Mouse (Mus musculus) hindbrain, embryonic 15.5 days (tissue): ENCODE results near the gene Cpvl. TPM values are rescaled to one million over a fixed set of nuclear protein-coding genes. Genes with fewer than 3 reads are reported as not detected.

Source experiments
- ATAC-seq: fragments of 200-750 bp; cut with Nextera tagmentation; 2 replicates; pipeline ENCODE4 v1.8.0; 2017; ENCODE audit warnings: low read depth, moderate number of reproducible peaks, moderate TSS enrichment; ENCODE audit not compliant: low FRiP score
- H3K27ac ChIP-seq: fragments of 300-500 bp; sonication (generic); replicated peaks from 2 replicates; pipeline ENCODE4 v1.5.1; 2015; ENCODE audit warnings: mild to moderate bottlenecking, inconsistent platforms
- H3K27me3 ChIP-seq: fragments of 300-500 bp; sonication (generic); 2 replicates; pipeline ENCODE4 v1.6.1; 2015; ENCODE audit warnings: control low read depth, inconsistent platforms
- H3K36me3 ChIP-seq: fragments of 300-500 bp; sonication (generic); 2 replicates; pipeline ENCODE4 v1.6.1; 2015; ENCODE audit warnings: control low read depth, inconsistent platforms
- H3K4me1 ChIP-seq: fragments of 300-500 bp; sonication (generic); replicated peaks from 2 replicates; pipeline ENCODE4 v1.6.1; 2015; ENCODE audit warnings: control low read depth, inconsistent platforms
- H3K4me2 ChIP-seq: fragments of 300-500 bp; sonication (generic); 2 replicates; pipeline ENCODE4 v1.6.1; 2015; ENCODE audit warnings: moderate library complexity, mild to moderate bottlenecking, inconsistent platforms
- H3K4me3 ChIP-seq: fragments of 300-500 bp; sonication (generic); 2 replicates; pipeline ENCODE4 v1.5.1; 2015; ENCODE audit warnings: mild to moderate bottlenecking, inconsistent platforms
- H3K9ac ChIP-seq: fragments of 300-500 bp; sonication (generic); 2 replicates; pipeline ENCODE4 v1.6.1; 2015; ENCODE audit warnings: inconsistent platforms
- H3K9me3 ChIP-seq: fragments of 300-500 bp; sonication (generic); 2 replicates; pipeline ENCODE4 v1.6.1; 2016; ENCODE audit warnings: control low read depth, inconsistent platforms
- WGBS: fragments of 180-500 bp; shearing (Covaris S2); methylation state at CpG from one replicate; pipeline ENCODE4 v1.1.7; 2015; 5-methylcytosine and 5-hydroxymethylcytosine counted together
- polyA plus RNA-seq: library from polyadenylated mRNA; unstranded; fragments of >200 nt; fragmentation: Nextera tagmentation; extraction: Ambion mirVana; gene quantifications from 2 replicates; pipeline ENCODE4 v1.2.1, GENCODE M21; 2015

Gene Cpvl
- polyA plus RNA-seq, 1 experiment from 2014 or later, result not detected

- ATAC-seq, result no peak
- Histone ChIP-seq H3K27me3 (no peaks in the 10 kb centered on the region), H3K27ac (no peak overlapping the region), H3K9me3 (no peaks in the 10 kb centered on the region), H3K9ac (no peak overlapping the region), H3K4me1 (peaks cover 5% of the 10 kb centered on the region; the same call in 1 of the 2 replicates), H3K36me3 (no peaks in the 10 kb centered on the region), H3K4me3 (no peak overlapping the region), H3K4me2 (no peak overlapping the region)
- WGBS, result 67% methylated on average over 3 of the region's 3 CpGs
These were observed 13.9 kb upstream of the Cpvl start for GRCm38 (mm10) chr6:53992386-53992785.

GRCm38 (mm10) chr6:53987235-53987634 lies 8.8 kb upstream of the Cpvl start:
- 80% methylated on average over 3 of the region's 3 CpGs for WGBS
- H3K27me3 ChIP-seq, result no peaks in the 10 kb centered on the region
- no peak for ATAC-seq
- H3K4me3 ChIP-seq, result no peak overlapping the region
- H3K36me3 ChIP-seq, result no peaks in the 10 kb centered on the region
- no peaks in the 10 kb centered on the region for H3K9me3 ChIP-seq
- no peak overlapping the region for H3K9ac ChIP-seq
- H3K27ac ChIP-seq, result no peak overlapping the region
- H3K4me2 ChIP-seq, result no peak overlapping the region
- H3K4me1 ChIP-seq, result no peaks in the 10 kb centered on the region

GRCm38 (mm10) chr6:53986273-53986985 lies 8.0 kb upstream of the Cpvl start:
- no peaks in the 10 kb centered on the region for H3K36me3 ChIP-seq
- H3K4me3 ChIP-seq, result no peak overlapping the region
- no peak for ATAC-seq
- H3K9ac ChIP-seq, result no peak overlapping the region
- H3K9me3 ChIP-seq, result no peaks in the 10 kb centered on the region
- no peaks in the 10 kb centered on the region for H3K27me3 ChIP-seq
- no peak overlapping the region for H3K27ac ChIP-seq
- no peaks in the 10 kb centered on the region for H3K4me1 ChIP-seq
- no peak overlapping the region for H3K4me2 ChIP-seq
- 76% methylated on average over 14 of the region's 14 CpGs for WGBS

GRCm38 (mm10) chr6:53983820-53984219 lies 5.3 kb upstream of the Cpvl start:
- Histone ChIP-seq H3K27me3 (no peaks in the 10 kb centered on the region), H3K4me3 (no peak overlapping the region), H3K36me3 (no peaks in the 10 kb centered on the region), H3K4me1 (no peaks in the 10 kb centered on the region), H3K27ac (no peak overlapping the region), H3K9me3 (no peaks in the 10 kb centered on the region), H3K4me2 (no peak overlapping the region), H3K9ac (no peak overlapping the region)
- no peak for ATAC-seq
- 82% methylated on average over 6 of the region's 6 CpGs for WGBS

- no peak for ATAC-seq
- no peaks in the 10 kb centered on the region for H3K4me1 ChIP-seq
- no peaks in the 10 kb centered on the region for H3K27me3 ChIP-seq
- H3K4me3 ChIP-seq, result no peak overlapping the region
- H3K9me3 ChIP-seq, result no peaks in the 10 kb centered on the region
- H3K4me2 ChIP-seq, result no peak overlapping the region
- no peaks in the 10 kb centered on the region for H3K36me3 ChIP-seq
- H3K9ac ChIP-seq, result no peak overlapping the region
- no peak overlapping the region for H3K27ac ChIP-seq
- WGBS, result 68% methylated on average over 4 of the region's 4 CpGs
These were observed 4.1 kb upstream of the Cpvl start for GRCm38 (mm10) chr6:53982612-53983011.

GRCm38 (mm10) chr6:53982047-53982600 lies 3.7 kb upstream of the Cpvl start:
- no peak overlapping the region for H3K4me2 ChIP-seq
- no peak overlapping the region for H3K4me3 ChIP-seq
- no peaks in the 10 kb centered on the region for H3K4me1 ChIP-seq
- no peak overlapping the region for H3K9ac ChIP-seq
- no peak overlapping the region for H3K27ac ChIP-seq
- no peaks in the 10 kb centered on the region for H3K27me3 ChIP-seq
- no peaks in the 10 kb centered on the region for H3K36me3 ChIP-seq
- no peaks in the 10 kb centered on the region for H3K9me3 ChIP-seq
- ATAC-seq, result no peak
- WGBS, result 52% methylated on average over 9 of the region's 9 CpGs

- Histone ChIP-seq H3K27me3 (no peaks in the 10 kb centered on the region), H3K4me1 (no peaks in the 10 kb centered on the region), H3K9ac (no peak overlapping the region), H3K36me3 (no peaks in the 10 kb centered on the region), H3K4me3 (no peak overlapping the region), H3K4me2 (no peak overlapping the region), H3K9me3 (no peaks in the 10 kb centered on the region), H3K27ac (no peak overlapping the region)
- 89% methylated on average over 15 of the region's 15 CpGs for WGBS
- no peak for ATAC-seq
These were observed 2.5 kb upstream of the Cpvl start for GRCm38 (mm10) chr6:53980817-53981480.

GRCm38 (mm10) chr6:53974040-53974439 lies 4.4 kb downstream of the Cpvl start:
- Histone ChIP-seq H3K36me3 (no peaks in the 10 kb centered on the region), H3K27me3 (no peaks in the 10 kb centered on the region), H3K4me2 (no peak overlapping the region), H3K4me3 (no peak overlapping the region), H3K9ac (no peak overlapping the region), H3K27ac (no peak overlapping the region), H3K9me3 (no peaks in the 10 kb centered on the region), H3K4me1 (peaks cover 24% of the 10 kb centered on the region)
- ATAC-seq, result no peak
- 83% methylated on average over 1 of the region's 1 CpGs for WGBS

GRCm38 (mm10) chr6:53973468-53973867 lies 5.0 kb downstream of the Cpvl start:
- Histone ChIP-seq H3K36me3 (no peaks in the 10 kb centered on the region), H3K4me3 (no peak overlapping the region), H3K27ac (no peak overlapping the region), H3K9ac (no peak overlapping the region), H3K4me2 (no peak overlapping the region), H3K4me1 (peaks cover 27% of the 10 kb centered on the region), H3K27me3 (no peaks in the 10 kb centered on the region), H3K9me3 (no peaks in the 10 kb centered on the region)
- ATAC-seq, result peak; percentile 67; the same call in 1 of the 2 replicates
- 33% methylated on average over 5 of the region's 5 CpGs for WGBS

- Histone ChIP-seq H3K27ac (no peak overlapping the region), H3K4me1 (peaks cover 27% of the 10 kb centered on the region), H3K4me2 (no peak overlapping the region), H3K9me3 (no peaks in the 10 kb centered on the region), H3K36me3 (no peaks in the 10 kb centered on the region), H3K4me3 (no peak overlapping the region), H3K9ac (no peak overlapping the region), H3K27me3 (no peaks in the 10 kb centered on the region)
- 41% methylated on average over 12 of the region's 12 CpGs for WGBS
- ATAC-seq, result peak; percentile 23; the same call in 1 of the 2 replicates
These were observed 6.2 kb downstream of the Cpvl start for GRCm38 (mm10) chr6:53972238-53972743.

GRCm38 (mm10) chr6:53971729-53972128 lies 6.7 kb downstream of the Cpvl start:
- 53% methylated on average over 3 of the region's 3 CpGs for WGBS
- Histone ChIP-seq H3K27me3 (no peaks in the 10 kb centered on the region), H3K4me2 (no peak overlapping the region), H3K9me3 (no peaks in the 10 kb centered on the region), H3K9ac (no peak overlapping the region), H3K4me3 (no peak overlapping the region), H3K36me3 (no peaks in the 10 kb centered on the region), H3K27ac (0 out of 2 replicates have a peak overlapping the region, but pooled peaks have one; percentile 18), H3K4me1 (peaks cover 27% of the 10 kb centered on the region)
- ATAC-seq, result no peak

GRCm38 (mm10) chr6:53969081-53969480 lies 9.4 kb downstream of the Cpvl start:
- Histone ChIP-seq H3K9me3 (no peaks in the 10 kb centered on the region), H3K27ac (no peak overlapping the region), H3K4me2 (no peak overlapping the region), H3K36me3 (no peaks in the 10 kb centered on the region), H3K9ac (no peak overlapping the region), H3K27me3 (no peaks in the 10 kb centered on the region), H3K4me3 (no peak overlapping the region), H3K4me1 (peaks cover 37% of the 10 kb centered on the region)
- 53% methylated on average over 10 of the region's 10 CpGs for WGBS
- no peak for ATAC-seq
